Mouse (Mus musculus): ENCODE results near the gene Snapc4.

The Snapc4 gene

GRCm38 (mm10) chr2:26312812-26313211, 67.6 kb downstream of the Snapc4 start:
- peak; percentile 44 for DNase-seq
